ENCODE assay signal across 9 mouse cellular contexts in the genomic region with DNA sequence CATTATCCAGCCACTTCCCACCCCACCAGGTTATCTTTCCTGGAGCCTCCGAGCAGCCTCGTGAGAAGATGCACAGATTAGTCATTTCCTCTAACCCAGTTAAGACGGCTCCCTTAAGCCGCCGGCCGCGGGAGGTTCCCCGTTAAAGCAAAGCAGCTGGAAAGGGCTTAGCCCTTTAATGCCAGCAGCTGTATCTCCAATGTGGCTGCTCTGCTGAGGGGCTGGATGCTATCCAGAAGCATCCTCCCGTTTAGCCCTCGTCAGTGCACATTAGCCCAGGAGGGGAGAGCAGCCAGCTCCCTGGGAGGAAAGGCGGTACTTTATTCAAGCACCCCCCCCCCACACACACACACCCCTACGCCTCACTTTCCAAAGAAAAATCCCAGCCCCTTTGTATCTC. TPM values are rescaled to one million over a fixed set of nuclear protein-coding genes. Genes with fewer than 3 reads are reported as not detected.
DNase-seq lines count a peak whose midpoint lies in the region; ATAC-seq lines count a peak whose summit lies in the region.
"Had no signal": no experiment of that assay in that cellular context is flagged by ENCODE, and none has a peak within 500 bp of the region (broad histone marks: within the 10 kb centered on the region; RNA-seq: fewer than 3 reads in every experiment).

No protein-coding gene starts in this region.

- peaks cover 3% of the 10 kb centered on the region; the same call in 1 of the 2 replicates for H3K36me3 ChIP-seq in kidney, embryonic 15.5 days
- no peaks in the 10 kb centered on the region for H3K36me3 ChIP-seq in heart, embryonic 15.5 days
- H3K36me3 ChIP-seq in midbrain, embryonic 11.5 days (ENCODE audit: control insufficient read depth, insufficient read depth, low read length), result no peaks in the 10 kb centered on the region

- peaks cover 13% of the 10 kb centered on the region; the same call in 1 of the 2 replicates for H3K27me3 ChIP-seq in kidney, embryonic 15.5 days
- peaks cover 14% of the 10 kb centered on the region; the same call in 1 of the 2 replicates for H3K27me3 ChIP-seq in heart, embryonic 15.5 days
- H3K27me3 ChIP-seq in midbrain, embryonic 11.5 days (ENCODE audit: control insufficient read depth, insufficient read depth, low read length), result no peaks in the 10 kb centered on the region

- WGBS in kidney, embryonic 15.5 days, result 8% methylated on average over 12 of the region's 12 CpGs
- WGBS in heart, embryonic 15.5 days, result 4% methylated on average over 12 of the region's 12 CpGs
- 5% methylated on average over 12 of the region's 12 CpGs for WGBS in midbrain, embryonic 11.5 days

- no peak overlapping the region for H3K4me3 ChIP-seq in kidney, embryonic 15.5 days (replicated peaks)
- no peak overlapping the region for H3K4me3 ChIP-seq in heart, embryonic 15.5 days
- H3K4me3 ChIP-seq in midbrain, embryonic 11.5 days (ENCODE audit: low read depth, low read length), result no peak overlapping the region

- no peaks in the 10 kb centered on the region for H3K9me3 ChIP-seq in kidney, embryonic 15.5 days (replicated peaks)
- no peaks in the 10 kb centered on the region for H3K9me3 ChIP-seq in heart, embryonic 15.5 days (replicated peaks)
- no peaks in the 10 kb centered on the region for H3K9me3 ChIP-seq in midbrain, embryonic 11.5 days (ENCODE audit: control insufficient read depth, low read length)

- H3K27ac ChIP-seq in kidney, embryonic 15.5 days, result peak overlapping the region; percentile 13; the same call in 1 of the 2 replicates
- peak overlapping the region; percentile 21; the same call in 1 of the 2 replicates for H3K27ac ChIP-seq in heart, embryonic 15.5 days
- no peak overlapping the region for H3K27ac ChIP-seq in midbrain, embryonic 11.5 days (ENCODE audit: low read depth, low read length)

- no peak for DNase-seq in kidney, adult 9 months
- peak; percentile 55 for DNase-seq in embryo, embryonic 11 days
- DNase-seq in midbrain, embryonic 11.5 days (ENCODE audit: low spot score, missing footprints), result no peak
- DNase-seq in right cerebral cortex, postnatal 25 days, result no peak
- DNase-seq in frontal cortex, postnatal 10 days (ENCODE audit: low spot score in 2 of 2), result no peak

- H3K9ac ChIP-seq in kidney, embryonic 15.5 days, result no peak overlapping the region
- no peak overlapping the region for H3K9ac ChIP-seq in heart, embryonic 15.5 days
- H3K9ac ChIP-seq in midbrain, embryonic 11.5 days (ENCODE audit: low read length), result peak overlapping the region; percentile 20; the same call in 1 of the 2 replicates

- peak overlapping the region; percentile 32 for H3K4me2 ChIP-seq in kidney, embryonic 15.5 days
- H3K4me2 ChIP-seq in heart, embryonic 15.5 days, result peak overlapping the region; percentile 43
- no peak overlapping the region for H3K4me2 ChIP-seq in midbrain, embryonic 11.5 days

- no peak for ATAC-seq in kidney, embryonic 15.5 days (replicated peaks; ENCODE audit: low FRiP score)
- peak; percentile 48; the same call in 1 of the 2 replicates for ATAC-seq in heart, embryonic 15.5 days (replicated peaks; ENCODE audit: insufficient number of reproducible peaks, insufficient read depth, low FRiP score, low read depth)
- no peak for ATAC-seq in midbrain, embryonic 11.5 days (ENCODE audit: low FRiP score)
- ATAC-seq in erythroblast, adult 5-6 weeks (replicated peaks; ENCODE audit: low FRiP score, poor library complexity, severe bottlenecking), result no peak

- peaks cover 21% of the 10 kb centered on the region for H3K4me1 ChIP-seq in kidney, embryonic 15.5 days
- H3K4me1 ChIP-seq in heart, embryonic 15.5 days (replicated peaks), result peaks cover 21% of the 10 kb centered on the region
- 0 out of 2 replicates have a peak, but pooled peaks cover 10% of the 10 kb centered on the region for H3K4me1 ChIP-seq in midbrain, embryonic 11.5 days (ENCODE audit: control insufficient read depth, insufficient read depth, low read length)

RNA-seq across cellular contexts. Expression of gene Aqp6, which starts 13.6 kb away (rescaled TPM):
- polyA plus RNA-seq in kidney, embryonic 15.5 days (2015; fragmentation: Nextera tagmentation; extraction: Ambion mirVana), result 0.08 TPM in 1 of 2 replicates, not detected in the other
- polyA plus RNA-seq in heart, embryonic 15.5 days (2015; fragmentation: Nextera tagmentation; extraction: Ambion mirVana), result not detected in 2 replicates
- 0.11 and 0.22 TPM in 2 replicates for polyA plus RNA-seq in midbrain, embryonic 11.5 days (2014; fragmentation: Nextera tagmentation; extraction: Ambion mirVana)
- total RNA-seq in erythroblast, adult 5-6 weeks (2015; ENCODE audit: low replicate concordance), result not detected in 2 replicates
- not detected in 2 replicates for total RNA-seq in erythroblast, adult 5-6 weeks (2017; ENCODE audit: low replicate concordance)
- total RNA-seq: layer of hippocampus, postnatal 10 days had no signal

RNA-seq across cellular contexts. Expression of gene Aqp5, which starts 24.2 kb away (rescaled TPM):
- 1.5 and 2.6 TPM in 2 replicates for polyA plus RNA-seq in kidney, embryonic 15.5 days (2015; fragmentation: Nextera tagmentation; extraction: Ambion mirVana)
- polyA plus RNA-seq in heart, embryonic 15.5 days (2015; fragmentation: Nextera tagmentation; extraction: Ambion mirVana), result 0.72 and 2.7 TPM in 2 replicates
- polyA plus RNA-seq in midbrain, embryonic 11.5 days (2014; fragmentation: Nextera tagmentation; extraction: Ambion mirVana), result 0.37 and 0.38 TPM in 2 replicates
- total RNA-seq in erythroblast, adult 5-6 weeks (2015; ENCODE audit: low replicate concordance), result not detected in 2 replicates
- total RNA-seq in erythroblast, adult 5-6 weeks (2017; ENCODE audit: low replicate concordance), result not detected in 2 replicates

RNA-seq across cellular contexts. Expression of gene Aqp2, which starts 35.9 kb away (rescaled TPM):
- polyA plus RNA-seq in kidney, embryonic 15.5 days (2015; fragmentation: Nextera tagmentation; extraction: Ambion mirVana), result 42.5 and 66.2 TPM in 2 replicates
- polyA plus RNA-seq in heart, embryonic 15.5 days (2015; fragmentation: Nextera tagmentation; extraction: Ambion mirVana), result not detected in 2 replicates
- not detected in 2 replicates for polyA plus RNA-seq in midbrain, embryonic 11.5 days (2014; fragmentation: Nextera tagmentation; extraction: Ambion mirVana)
- not detected in 2 replicates for total RNA-seq in erythroblast, adult 5-6 weeks (2015; ENCODE audit: low replicate concordance)
- total RNA-seq in erythroblast, adult 5-6 weeks (2017; ENCODE audit: low replicate concordance), result not detected in 2 replicates
- total RNA-seq: layer of hippocampus, postnatal 10 days had no signal

RNA-seq across cellular contexts. Expression of gene Racgap1, which starts 36.7 kb away (rescaled TPM):
- 141 and 147 TPM in 2 replicates for polyA plus RNA-seq in kidney, embryonic 15.5 days (2015; fragmentation: Nextera tagmentation; extraction: Ambion mirVana)
- polyA plus RNA-seq in heart, embryonic 15.5 days (2015; fragmentation: Nextera tagmentation; extraction: Ambion mirVana), result 112 and 125 TPM in 2 replicates
- polyA plus RNA-seq in midbrain, embryonic 11.5 days (2014; fragmentation: Nextera tagmentation; extraction: Ambion mirVana), result 214 and 230 TPM in 2 replicates
- total RNA-seq in erythroblast, adult 5-6 weeks (2015; ENCODE audit: low replicate concordance), result 34.9 and 47.3 TPM in 2 replicates
- 39.6 and 46.4 TPM in 2 replicates for total RNA-seq in erythroblast, adult 5-6 weeks (2017; ENCODE audit: low replicate concordance)

RNA-seq across cellular contexts. Expression of gene Asic1, which starts 55.4 kb away (rescaled TPM):
- polyA plus RNA-seq in kidney, embryonic 15.5 days (2015; fragmentation: Nextera tagmentation; extraction: Ambion mirVana), result 1.4 and 1.8 TPM in 2 replicates
- 1.4 and 2.4 TPM in 2 replicates for polyA plus RNA-seq in heart, embryonic 15.5 days (2015; fragmentation: Nextera tagmentation; extraction: Ambion mirVana)
- 10.5 and 11.4 TPM in 2 replicates for polyA plus RNA-seq in midbrain, embryonic 11.5 days (2014; fragmentation: Nextera tagmentation; extraction: Ambion mirVana)
- total RNA-seq in erythroblast, adult 5-6 weeks (2015; ENCODE audit: low replicate concordance), result not detected in 2 replicates
- total RNA-seq in erythroblast, adult 5-6 weeks (2017; ENCODE audit: low replicate concordance), result not detected in 2 replicates

Comparison
In these comparisons a context has a peak if more than half of its experiments do, and no peak if none do; other contexts are left out.
1. RNA of gene Aqp2, which starts 35.9 kb away (polyA plus RNA-seq): 42.5 to 66.2 TPM in kidney, embryonic 15.5 days; not detected in heart, embryonic 15.5 days and not detected in midbrain, embryonic 11.5 days; every median in the first group is over 10 times any median in the second.